Mouse (Mus musculus): ENCODE results near the gene Gna13.

- TF ChIP-seq CTCF (IDR thresholded peaks at IDR 0.05; ENCODE audit: low read depth, low read length) = no peak
- TF ChIP-seq GATA1 (IDR thresholded peaks at IDR 0.05; ENCODE audit: borderline replicate concordance, low read length) = no peak
- TF ChIP-seq TAL1 (conservative IDR thresholded peaks at IDR 0.05; ENCODE audit: low read depth, low read length) = no peak
- TF ChIP-seq POLR2AphosphoS5 (IDR thresholded peaks at IDR 0.05; ENCODE audit: insufficient replicate concordance, low read depth, low read length) = no peak
- TF ChIP-seq GATA2 (IDR thresholded peaks at IDR 0.05; ENCODE audit: borderline replicate concordance, low read depth, low read length) = no peak
These were observed 34.7 kb upstream of the Gna13 start for GRCm38 (mm10) chr11:109327952-109328351.

Measured in G1E (cell line).